Mouse (Mus musculus) layer of hippocampus, adult 11-12 months (tissue): ENCODE measurements around the gene Olfr295.

Source experiments
- DNase-seq: peaks from one replicate; pipeline ENCODE4 v3.0.0; 2022; ENCODE audit warnings: low spot score

The Olfr295 gene

DNA sequence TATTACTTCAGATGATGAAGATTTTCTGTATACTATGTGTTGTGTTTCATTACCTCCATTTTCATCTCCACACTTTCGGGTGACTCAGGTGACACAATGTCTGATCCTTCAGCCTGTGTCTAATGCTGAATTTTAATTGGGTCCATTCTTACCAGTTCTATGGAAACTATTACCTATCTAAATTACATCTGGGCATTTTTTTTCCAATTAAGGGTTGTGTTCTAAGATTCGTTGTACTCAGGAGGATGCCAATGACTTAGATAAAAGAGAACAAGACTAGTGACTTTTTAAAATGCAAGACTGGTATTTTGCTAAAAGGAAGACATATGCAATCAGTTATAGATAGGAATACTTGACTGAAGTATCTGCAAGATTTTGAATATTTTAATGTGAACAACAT lies at the start of gene Olfr295:
Olfr295 (plus strand) TSS at position 301 of the 400 bp plus-strand sequence.
- no peak for DNase-seq

DNA sequence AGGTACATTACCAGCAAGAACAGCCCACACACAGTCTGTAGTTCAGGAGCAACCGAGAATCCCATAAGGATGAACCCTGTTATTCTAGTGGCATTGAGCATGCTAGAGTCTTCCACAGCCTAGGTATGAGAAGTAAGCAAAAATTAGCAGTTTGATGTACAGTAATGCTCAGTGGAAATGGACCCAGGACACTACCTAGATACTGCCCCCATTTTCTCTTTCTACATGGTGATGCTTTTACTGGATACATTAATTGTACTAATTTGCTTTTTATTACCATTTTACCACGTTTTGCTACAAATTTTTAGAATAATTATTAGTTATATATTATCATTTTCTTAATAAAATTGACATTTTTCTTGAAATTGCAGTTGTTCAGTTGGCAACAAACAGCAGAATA lies 32.9 kb downstream of the Olfr295 start, which contains the start of gene Olfr294:
Olfr294 (minus strand) TSS at position 101 of the 400 bp plus-strand sequence.
- no peak for DNase-seq
